Mouse (Mus musculus) central nervous system, embryonic 18 days (tissue): Measurements from ENCODE around the gene Kctd11. TPM values are rescaled to one million over a fixed set of nuclear protein-coding genes. Genes with fewer than 3 reads are reported as not detected.

ENCODE experiments used
- polyA plus RNA-seq: library from polyadenylated mRNA; depleted of rRNA; stranded (reverse); fragments of >200 nt; gene quantifications from 2 replicates; pipeline ENCODE4 v1.2.3, GENCODE M21; 2012; rRNA removed

The Kctd11 gene
- 1.2 TPM in 2 replicates for polyA plus RNA-seq

GRCm38 (mm10) chr11:69880853-69881603, at the start of gene Kctd11:
Gene Kctd11, minus strand, starts transcription at chr11:69881406.

GRCm38 (mm10) chr11:69921114-69922011, 40.2 kb upstream of the Kctd11 start, which contains the start of gene Eif5a:
Gene Eif5a, minus strand, starts transcription at chr11:69921958.

GRCm38 (mm10) chr11:69913554-69914371, 32.6 kb upstream of the Kctd11 start, which contains the start of gene Gps2:
Gene Gps2, plus strand, starts transcription at chr11:69913888.

GRCm38 (mm10) chr11:69900471-69901405, 19.5 kb upstream of the Kctd11 start, which contains the start of the genes 2810408A11Rik and Neurl4:
Gene 2810408A11Rik, minus strand, starts transcription at chr11:69900987.
Gene Neurl4, plus strand, starts transcription at chr11:69901072.

GRCm38 (mm10) chr11:69895291-69895690, 14.1 kb upstream of the Kctd11 start, which contains the start of gene Acap1:
Gene Acap1, minus strand, starts transcription at chr11:69895539.

GRCm38 (mm10) chr11:69877878-69878277, 3.3 kb downstream of the Kctd11 start, which contains the start of gene Tmem95:
Gene Tmem95, minus strand, starts transcription at chr11:69878018.

GRCm38 (mm10) chr11:69858113-69858998, 22.9 kb downstream of the Kctd11 start, which contains the start of gene Tnk1:
Gene Tnk1, minus strand, starts transcription at chr11:69858730.

GRCm38 (mm10) chr11:69846198-69846680, 35.0 kb downstream of the Kctd11 start, which contains the start of gene Plscr3:
Gene Plscr3, plus strand, starts transcription at chr11:69846376.

GRCm38 (mm10) chr11:69837952-69838713, 43.1 kb downstream of the Kctd11 start, which contains the start of gene Tmem256:
Gene Tmem256, plus strand, starts transcription at chr11:69838514.

GRCm38 (mm10) chr11:69837604-69837951, 43.6 kb downstream of the Kctd11 start, which contains the start of gene Nlgn2:
Gene Nlgn2, minus strand, starts transcription at chr11:69837784.

Other genes with a start within 250 kb of the Kctd11 start
- 121 and 125 TPM in 2 replicates for gene Fxr2, start 248.4 kb downstream of the Kctd11 start, polyA plus RNA-seq
- gene Sox15, start 226.1 kb downstream of the Kctd11 start, polyA plus RNA-seq = 0.13 TPM in 1 of 2 replicates, not detected in the other
- gene Mpdu1, start 218.8 kb downstream of the Kctd11 start, polyA plus RNA-seq = 125 and 127 TPM in 2 replicates
- 6.1 and 7.5 TPM in 2 replicates for gene Cd68, start 215.3 kb downstream of the Kctd11 start, polyA plus RNA-seq
- gene Eif4a1, start 209.0 kb downstream of the Kctd11 start, polyA plus RNA-seq = 887 and 907 TPM in 2 replicates
- 155 and 168 TPM in 2 replicates for gene Senp3, start 199.3 kb downstream of the Kctd11 start, polyA plus RNA-seq
- 0.79 and 1.1 TPM in 2 replicates for gene Tnfsf13, start 195.6 kb downstream of the Kctd11 start, polyA plus RNA-seq
- gene Tnfsf12, start 185.6 kb downstream of the Kctd11 start, polyA plus RNA-seq = 7.0 and 7.1 TPM in 2 replicates
- 1.2 and 1.5 TPM in 2 replicates for gene Tnfsfm13, start 185.3 kb downstream of the Kctd11 start, polyA plus RNA-seq
- gene Polr2a, start 122.8 kb downstream of the Kctd11 start, polyA plus RNA-seq = 20.4 and 20.9 TPM in 2 replicates
- 0.12 and 0.20 TPM in 2 replicates for gene Slc35g3, start 119.4 kb downstream of the Kctd11 start, polyA plus RNA-seq
- 15.8 and 16.1 TPM in 2 replicates for gene Zbtb4, start 115.5 kb downstream of the Kctd11 start, polyA plus RNA-seq
- gene Chrnb1, start 85.5 kb downstream of the Kctd11 start, polyA plus RNA-seq = 1.6 and 5.2 TPM in 2 replicates
- gene Fgf11, start 79.5 kb downstream of the Kctd11 start, polyA plus RNA-seq = 23.7 and 27.4 TPM in 2 replicates
- gene Tmem102, start 75.8 kb downstream of the Kctd11 start, polyA plus RNA-seq = 0.13 and 0.25 TPM in 2 replicates
- gene Gm39566, start 66.1 kb downstream of the Kctd11 start, polyA plus RNA-seq = not detected in 2 replicates
- gene Spem2, start 62.9 kb downstream of the Kctd11 start, polyA plus RNA-seq = not detected in 2 replicates
- gene Spem1, start 59.2 kb downstream of the Kctd11 start, polyA plus RNA-seq = 1.3 and 1.5 TPM in 2 replicates
- gene Nlgn2, start 43.6 kb downstream of the Kctd11 start, polyA plus RNA-seq = 90.2 and 112 TPM in 2 replicates
- gene Tmem256, start 42.9 kb downstream of the Kctd11 start, polyA plus RNA-seq = 232 and 256 TPM in 2 replicates
- gene Plscr3, start 35.0 kb downstream of the Kctd11 start, polyA plus RNA-seq = 73.6 and 80.2 TPM in 2 replicates
- gene Tnk1, start 22.7 kb downstream of the Kctd11 start, polyA plus RNA-seq = 0.04 and 0.18 TPM in 2 replicates
- not detected in 2 replicates for gene Tmem95, start 3.4 kb downstream of the Kctd11 start, polyA plus RNA-seq
- 0.61 and 0.68 TPM in 2 replicates for gene Acap1, start 14.1 kb upstream of the Kctd11 start, polyA plus RNA-seq
- 5.3 and 5.6 TPM in 2 replicates for gene 2810408A11Rik, start 19.6 kb upstream of the Kctd11 start, polyA plus RNA-seq
- 111 and 113 TPM in 2 replicates for gene Neurl4, start 19.7 kb upstream of the Kctd11 start, polyA plus RNA-seq
- 60.8 and 63.8 TPM in 2 replicates for gene Gps2, start 32.5 kb upstream of the Kctd11 start, polyA plus RNA-seq
- 777 and 816 TPM in 2 replicates for gene Eif5a, start 40.6 kb upstream of the Kctd11 start, polyA plus RNA-seq
- 48.3 and 53.7 TPM in 2 replicates for gene Ybx2, start 54.4 kb upstream of the Kctd11 start, polyA plus RNA-seq
- gene Slc2a4, start 66.8 kb upstream of the Kctd11 start, polyA plus RNA-seq = 3.7 and 4.9 TPM in 2 replicates
- 0.21 and 2.5 TPM in 2 replicates for gene Cldn7, start 83.4 kb upstream of the Kctd11 start, polyA plus RNA-seq
- 93.3 and 102 TPM in 2 replicates for gene Ctdnep1, start 99.8 kb upstream of the Kctd11 start, polyA plus RNA-seq
- 151 and 159 TPM in 2 replicates for gene Elp5, start 101.1 kb upstream of the Kctd11 start, polyA plus RNA-seq
- 412 and 425 TPM in 2 replicates for gene Gabarap, start 109.7 kb upstream of the Kctd11 start, polyA plus RNA-seq
- gene Phf23, start 114.4 kb upstream of the Kctd11 start, polyA plus RNA-seq = 41.8 and 47.6 TPM in 2 replicates
- 26.9 and 34.5 TPM in 2 replicates for gene Dvl2, start 119.2 kb upstream of the Kctd11 start, polyA plus RNA-seq
- gene Acadvl, start 134.0 kb upstream of the Kctd11 start, polyA plus RNA-seq = 46.1 and 54.7 TPM in 2 replicates
- gene Dlg4, start 135.5 kb upstream of the Kctd11 start, polyA plus RNA-seq = 242 and 275 TPM in 2 replicates
- gene Asgr1, start 172.7 kb upstream of the Kctd11 start, polyA plus RNA-seq = 3.4 and 3.5 TPM in 2 replicates
- 0.28 and 0.35 TPM in 2 replicates for gene Asgr2, start 211.2 kb upstream of the Kctd11 start, polyA plus RNA-seq
- 0.74 and 0.91 TPM in 2 replicates for gene Mgl2, start 248.9 kb upstream of the Kctd11 start, polyA plus RNA-seq